Mouse (Mus musculus) intestine, postnatal 0 days (tissue): Measurements from ENCODE around the gene Bcl2l11. TPM values are rescaled to one million over a fixed set of nuclear protein-coding genes. Genes with fewer than 3 reads are reported as not detected.
"Not testable (repeated sequence)": the region's sequence is repeated elsewhere in the genome, so short reads cannot be mapped to it uniquely, and the experiment has no call there.

ENCODE experiments used
- ATAC-seq: fragments of 200-750 bp; cut with Nextera tagmentation; 2 replicates; pipeline ENCODE4 v1.8.0; 2017; ENCODE audit warnings: mild to moderate bottlenecking, moderate TSS enrichment, moderate library complexity
- H3K27ac ChIP-seq: fragments of 300-500 bp; sonication (generic); 2 replicates; pipeline ENCODE4 v1.5.1; 2014; ENCODE audit warnings: mild to moderate bottlenecking, low read depth, low read length, moderate library complexity
- H3K27me3 ChIP-seq: fragments of 300-500 bp; sonication (generic); replicated peaks from 2 replicates; pipeline ENCODE4 v1.6.1; 2014; ENCODE audit warnings: low read length, mixed read lengths; ENCODE audit not compliant: control insufficient read depth, insufficient read depth
- H3K36me3 ChIP-seq: fragments of 300-500 bp; sonication (generic); 2 replicates; pipeline ENCODE4 v1.6.1; 2014; ENCODE audit warnings: mild to moderate bottlenecking, moderate library complexity; ENCODE audit not compliant: control insufficient read depth, insufficient read depth
- H3K4me1 ChIP-seq: fragments of 300-500 bp; sonication (generic); replicated peaks from 2 replicates; pipeline ENCODE4 v1.6.1; 2014; ENCODE audit warnings: antibody characterized with exemption, low read length, mixed read lengths; ENCODE audit not compliant: control insufficient read depth, insufficient read depth
- H3K4me2 ChIP-seq: fragments of 300-500 bp; sonication (generic); replicated peaks from 2 replicates; pipeline ENCODE4 v1.6.1; 2014; ENCODE audit warnings: low read depth, mild to moderate bottlenecking, moderate library complexity
- H3K4me3 ChIP-seq: fragments of 300-500 bp; sonication (generic); 2 replicates; pipeline ENCODE4 v1.5.1; 2014; ENCODE audit warnings: low read depth, low read length
- H3K9ac ChIP-seq: fragments of 300-500 bp; sonication (generic); 2 replicates; pipeline ENCODE4 v1.6.1; 2014; ENCODE audit warnings: mild to moderate bottlenecking, low read depth, low read length
- H3K9me3 ChIP-seq: fragments of 300-500 bp; sonication (generic); 2 replicates; pipeline ENCODE4 v1.6.1; 2016; ENCODE audit warnings: mixed run types; ENCODE audit not compliant: control insufficient read depth
- CTCF ChIP-seq: sonication (generic); IDR thresholded peaks from 2 replicates; pipeline ENCODE4 v1.5.1; 2016; ENCODE audit warnings: low read depth, mild to moderate bottlenecking, control low read depth, antibody characterized with exemption, moderate library complexity
- WGBS: fragments of 180-500 bp; shearing (Covaris S2); extraction: QIAGEN DNeasy Blood & Tissue Kit; methylation state at CpG from one replicate; pipeline ENCODE4 v1.1.7; 2014; 5-methylcytosine and 5-hydroxymethylcytosine counted together
- polyA plus RNA-seq: library from polyadenylated mRNA; unstranded; fragments of >200 nt; fragmentation: Nextera tagmentation; extraction: Ambion mirVana; gene quantifications from 2 replicates; pipeline ENCODE4 v1.2.1, GENCODE M21; 2015

The Bcl2l11 gene
- polyA plus RNA-seq, 1 experiment from 2014 or later: 7.5 TPM

DNA sequence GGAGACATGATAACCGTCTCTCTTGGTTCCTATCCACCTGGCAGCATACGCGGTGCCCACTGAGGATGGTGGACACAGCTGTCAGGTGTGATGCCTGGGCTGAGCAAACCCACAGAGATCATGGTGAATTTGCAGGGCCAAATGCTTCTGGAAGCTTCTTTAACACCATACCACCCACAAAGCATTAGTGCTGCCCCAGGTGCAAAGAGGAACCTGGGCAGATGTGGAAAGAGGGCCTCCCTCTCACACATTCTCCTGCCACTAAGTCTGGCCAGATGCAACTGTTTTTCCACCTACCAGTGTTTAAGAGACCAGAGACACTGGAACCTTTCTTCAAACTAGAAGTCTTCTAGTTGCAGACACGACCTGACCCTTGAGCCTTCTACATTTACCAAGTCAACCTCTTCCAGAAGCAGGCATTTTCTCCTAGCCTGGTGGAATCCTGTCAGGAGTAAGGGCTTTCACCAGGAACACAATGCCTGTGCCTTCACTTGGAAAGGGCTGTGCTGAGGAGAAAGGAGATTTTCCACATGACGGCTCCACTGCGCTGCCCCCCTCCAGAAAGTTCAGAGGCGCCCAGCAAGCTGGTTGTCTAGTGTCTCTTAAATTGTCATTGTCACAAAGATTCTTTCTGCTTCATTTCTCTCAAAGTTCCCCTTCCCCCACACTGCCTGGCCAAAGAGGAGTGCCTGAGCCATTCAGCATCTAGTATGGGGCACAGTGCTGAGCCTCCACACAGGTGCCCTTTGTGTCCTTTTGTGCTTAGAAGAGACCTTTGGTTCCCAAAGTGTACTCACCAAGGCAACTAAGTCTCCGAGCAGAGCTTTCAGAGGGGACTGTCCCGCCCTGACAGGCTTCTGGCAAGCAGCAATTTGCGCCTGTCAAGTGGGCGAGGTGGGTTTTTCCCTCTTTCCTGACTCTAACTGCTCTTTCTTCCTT lies 34.1 kb upstream of the Bcl2l11 start:
- no peak for ATAC-seq
- WGBS: 80% methylated on average over 11 of the region's 11 CpGs
- H3K9ac ChIP-seq: no peak overlapping the region
- H3K36me3 ChIP-seq: no peaks in the 10 kb centered on the region
- H3K27ac ChIP-seq: no peak overlapping the region
- H3K27me3 ChIP-seq: no peaks in the 10 kb centered on the region
- H3K9me3 ChIP-seq: no peaks in the 10 kb centered on the region
- TF ChIP-seq CTCF: no peak
- H3K4me2 ChIP-seq: no peak overlapping the region
- no peaks in the 10 kb centered on the region for H3K4me1 ChIP-seq
- H3K4me3 ChIP-seq: no peak overlapping the region

GRCm38 (mm10) chr2:128092451-128092850 lies 33.4 kb upstream of the Bcl2l11 start:
- Histone ChIP-seq H3K27me3 (no peaks in the 10 kb centered on the region), H3K9ac (no peak overlapping the region), H3K4me3 (no peak overlapping the region), H3K36me3 (no peaks in the 10 kb centered on the region), H3K4me1 (no peaks in the 10 kb centered on the region), H3K4me2 (no peak overlapping the region), H3K9me3 (no peaks in the 10 kb centered on the region), H3K27ac (no peak overlapping the region)
- no peak for ATAC-seq
- 95% methylated on average over 2 of the region's 2 CpGs for WGBS
- TF ChIP-seq CTCF: no peak

DNA sequence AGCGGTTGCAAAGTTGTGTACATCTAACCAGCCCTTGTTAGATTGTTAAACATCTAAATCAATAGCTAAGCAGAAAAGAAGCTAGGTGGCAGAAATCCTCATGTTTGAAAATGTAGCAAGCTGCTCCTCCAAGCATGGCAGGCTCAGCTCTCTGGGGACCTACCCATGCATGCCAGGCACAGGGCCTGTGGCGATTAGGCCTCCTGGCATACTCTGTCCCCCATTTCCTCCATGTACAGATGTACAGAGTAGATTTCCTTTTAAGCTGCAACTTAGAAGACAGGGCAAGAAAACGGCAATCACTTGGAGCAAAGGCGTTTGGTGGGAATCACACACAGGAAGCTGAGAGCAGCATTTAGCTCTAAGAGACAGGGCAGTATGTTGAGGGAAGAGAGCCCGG lies 31.6 kb upstream of the Bcl2l11 start:
- H3K4me3 ChIP-seq: no peak overlapping the region
- no peak overlapping the region for H3K9ac ChIP-seq
- no peak overlapping the region for H3K27ac ChIP-seq
- H3K4me1 ChIP-seq: no peaks in the 10 kb centered on the region
- no peak for TF ChIP-seq CTCF
- no peaks in the 10 kb centered on the region for H3K9me3 ChIP-seq
- H3K4me2 ChIP-seq: no peak overlapping the region
- no peaks in the 10 kb centered on the region for H3K27me3 ChIP-seq
- 69% methylated on average over 5 of the region's 5 CpGs for WGBS
- H3K36me3 ChIP-seq: no peaks in the 10 kb centered on the region
- ATAC-seq: no peak

DNA sequence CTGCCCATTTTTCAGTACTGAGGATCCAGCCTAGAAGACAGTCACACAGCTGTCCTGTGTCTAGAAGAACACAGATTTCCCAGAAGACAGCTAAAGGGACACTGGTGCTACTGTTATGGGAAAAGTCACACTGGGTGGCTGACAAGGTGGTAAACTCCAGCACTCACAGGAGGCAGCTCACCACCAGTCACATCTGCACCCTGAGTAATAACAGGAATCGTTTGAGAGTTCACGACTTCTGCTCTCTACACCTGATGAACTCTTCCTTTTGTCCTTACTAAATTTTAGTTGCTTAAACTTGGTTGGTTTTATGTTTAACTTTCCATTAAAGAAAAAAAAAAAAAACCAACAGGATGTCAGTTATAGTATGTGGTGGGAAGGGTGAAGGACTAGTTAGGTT lies 31.2 kb upstream of the Bcl2l11 start:
- TF ChIP-seq CTCF: no peak
- Histone ChIP-seq H3K27ac (no peak overlapping the region), H3K4me1 (no peaks in the 10 kb centered on the region), H3K4me2 (no peak overlapping the region), H3K27me3 (no peaks in the 10 kb centered on the region), H3K4me3 (no peak overlapping the region), H3K9ac (no peak overlapping the region), H3K9me3 (no peaks in the 10 kb centered on the region), H3K36me3 (no peaks in the 10 kb centered on the region)
- no peak for ATAC-seq
- 47% methylated on average over 2 of the region's 2 CpGs for WGBS

GRCm38 (mm10) chr2:128095270-128095669 lies 30.6 kb upstream of the Bcl2l11 start:
- H3K27ac ChIP-seq: no peak overlapping the region
- no peak overlapping the region for H3K4me3 ChIP-seq
- no peak for ATAC-seq
- H3K9me3 ChIP-seq: no peaks in the 10 kb centered on the region
- no peak for TF ChIP-seq CTCF
- no peak overlapping the region for H3K9ac ChIP-seq
- H3K4me1 ChIP-seq: no peaks in the 10 kb centered on the region
- H3K4me2 ChIP-seq: no peak overlapping the region
- no peaks in the 10 kb centered on the region for H3K27me3 ChIP-seq
- 10% methylated on average over 1 of the region's 1 CpGs for WGBS
- no peaks in the 10 kb centered on the region for H3K36me3 ChIP-seq

- TF ChIP-seq CTCF: no peak
Measured at GRCm38 (mm10) chr2:128096070-128096469, 29.8 kb upstream of the Bcl2l11 start.

DNA sequence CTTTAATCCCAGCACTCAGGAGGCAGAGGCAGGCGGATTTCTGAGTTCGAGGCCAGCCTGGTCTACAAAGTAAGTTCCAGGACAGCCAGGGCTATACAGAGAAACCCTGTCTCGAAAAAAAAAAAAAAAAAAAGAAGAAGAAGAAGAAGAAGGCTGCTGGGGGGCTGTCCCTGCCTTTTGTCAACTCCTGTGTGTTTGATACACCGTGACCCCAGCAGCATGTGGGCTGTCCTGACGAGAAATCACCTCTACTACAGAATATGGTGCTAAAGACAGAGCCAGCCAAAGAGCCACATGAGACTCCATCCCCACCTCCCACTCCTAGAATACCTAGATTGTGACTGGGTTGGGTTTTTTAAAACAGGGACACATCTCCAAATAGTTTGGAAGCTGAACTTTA lies 27.7 kb upstream of the Bcl2l11 start:
- 89% methylated on average over 2 of the region's 5 CpGs for WGBS
- H3K9ac ChIP-seq, H3K9me3 ChIP-seq, H3K4me3 ChIP-seq, H3K4me2 ChIP-seq, H3K4me1 ChIP-seq, ATAC-seq, H3K27ac ChIP-seq, H3K36me3 ChIP-seq, H3K27me3 ChIP-seq: not testable (repeated sequence)

More at GRCm38 (mm10) chr2:128096070-128096469, 29.8 kb upstream of the Bcl2l11 start:
- H3K27me3 ChIP-seq: no peaks in the 10 kb centered on the region
- no peak overlapping the region for H3K4me3 ChIP-seq
- H3K9ac ChIP-seq: no peak overlapping the region
- no peaks in the 10 kb centered on the region for H3K36me3 ChIP-seq
- H3K4me1 ChIP-seq: no peaks in the 10 kb centered on the region
- WGBS: 91% methylated on average over 1 of the region's 1 CpGs
- no peak overlapping the region for H3K27ac ChIP-seq
- H3K4me2 ChIP-seq: no peak overlapping the region
- no peak for ATAC-seq
- H3K9me3 ChIP-seq: no peaks in the 10 kb centered on the region
